Mouse (Mus musculus) C2C12 (cell line): ENCODE measurements around the gene Isg20.

Experiments
- CTCF ChIP-seq: IDR thresholded peaks from one replicate; pipeline ENCODE4 v1.5.1; 2011; ENCODE audit not compliant: control insufficient read depth, insufficient read depth, insufficient read length
- FOSL1 ChIP-seq: IDR thresholded peaks from one replicate; pipeline ENCODE4 v1.8.0; 2011; ENCODE audit warnings: mild to moderate bottlenecking, low read length; ENCODE audit not compliant: poor library complexity, insufficient read depth, severe bottlenecking
- MAX ChIP-seq: IDR thresholded peaks from one replicate; pipeline ENCODE4 v1.6.1; 2011; ENCODE audit warnings: mild to moderate bottlenecking, control low read depth
- MYOD1 ChIP-seq: IDR thresholded peaks from one replicate; pipeline ENCODE4 v1.6.1; 2011; ENCODE audit warnings: low read depth; ENCODE audit not compliant: control insufficient read depth, insufficient read length
- MYOG ChIP-seq: IDR thresholded peaks from one replicate; pipeline ENCODE4 v1.6.1; 2011; ENCODE audit not compliant: control insufficient read depth, insufficient read length; ENCODE audit errors: extremely low read depth
- USF1 ChIP-seq: IDR thresholded peaks from one replicate; pipeline ENCODE4 v1.6.1; 2011; ENCODE audit warnings: low read depth, mild to moderate bottlenecking, control low read depth, moderate library complexity

DNA sequence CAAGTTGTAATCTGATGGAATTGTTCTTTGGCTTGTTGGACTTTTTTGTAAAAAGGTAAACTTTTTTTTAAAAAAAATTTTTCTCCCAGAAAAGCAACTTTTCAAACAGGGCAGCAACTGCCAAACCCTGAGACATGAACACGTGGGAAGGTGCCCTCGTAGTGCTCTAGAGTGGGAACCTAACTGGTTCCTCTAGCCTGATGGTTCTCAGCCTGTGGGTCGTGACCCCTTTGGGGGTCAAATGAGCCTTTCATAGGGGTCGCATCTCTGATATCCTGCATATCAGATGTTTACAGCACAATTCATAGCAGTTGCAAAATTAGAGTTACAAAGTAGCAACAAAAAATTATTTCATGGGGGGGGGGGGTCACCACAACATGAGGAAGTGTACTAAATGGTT lies 2.0 kb upstream of the Isg20 start:
- TF ChIP-seq CTCF (no peak), MAX (no peak), MYOD1 (no peak), FOSL1 (no peak), USF1 (no peak), MYOG (no peak)
